In genomic region chr12:80524276-80524921, GRCm38 (mm10) we compare ENCODE assay signal across 16 mouse cellular contexts. TPM values are rescaled to one million over a fixed set of nuclear protein-coding genes. Genes with fewer than 3 reads are reported as not detected.
DNase-seq lines count a peak whose midpoint lies in the region; ATAC-seq and TF ChIP-seq lines count a peak whose summit lies in the region.
"Had no signal": no experiment of that assay in that cellular context is flagged by ENCODE, and none has a peak within 500 bp of the region (broad histone marks: within the 10 kb centered on the region; RNA-seq: fewer than 3 reads in every experiment).

No protein-coding gene starts in this region.

- ATAC-seq in hindbrain, postnatal 0 days: no peak
- no peak for ATAC-seq in hindbrain, embryonic 12.5 days (ENCODE audit: low FRiP score)
- ATAC-seq in stomach, postnatal 0 days (ENCODE audit: low FRiP score, low TSS enrichment): no peak
- ATAC-seq: liver, embryonic 12.5 days had no signal

- no peak overlapping the region for H3K27ac ChIP-seq in hindbrain, postnatal 0 days
- H3K27ac ChIP-seq in hindbrain, embryonic 12.5 days: no peak overlapping the region
- no peak overlapping the region for H3K27ac ChIP-seq in stomach, postnatal 0 days (replicated peaks)
- H3K27ac ChIP-seq: liver, embryonic 12.5 days had no signal

- no peak overlapping the region for H3K9ac ChIP-seq in hindbrain, postnatal 0 days (replicated peaks; ENCODE audit: low read length)
- no peak overlapping the region for H3K9ac ChIP-seq in hindbrain, embryonic 12.5 days
- no peak overlapping the region for H3K9ac ChIP-seq in stomach, postnatal 0 days (ENCODE audit: low read length)
- H3K9ac ChIP-seq: liver, embryonic 12.5 days had no signal

- no peak for DNase-seq in hindbrain, postnatal 0 days (ENCODE audit: low spot score)
- peak; percentile 27 for DNase-seq in retina, embryonic 14.5 days (ENCODE audit: low spot score)
- DNase-seq in retina, postnatal 1 day: no peak
- peak; percentile 79 for DNase-seq in embryo, embryonic 11 days
- no peak for DNase-seq in stomach, postnatal 0 days (ENCODE audit: low spot score)
- DNase-seq in left cerebral cortex, adult 11 months (ENCODE audit: low spot score): no peak
- no peak for DNase-seq in cerebellum, adult 11-12 months
- DNase-seq: adrenal gland, adult 2 months; gastrocnemius, postnatal 25 days; heart, postnatal 10 days; kidney, adult 9 months; thymus, postnatal 4 days had no signal

- TF ChIP-seq CTCF in hindbrain, postnatal 0 days (IDR thresholded peaks at IDR 0.05; ENCODE audit: low read depth): peak; percentile 43
- peak; percentile 22 for TF ChIP-seq CTCF in stomach, postnatal 0 days (IDR thresholded peaks at IDR 0.05; ENCODE audit: low read depth)

- WGBS in hindbrain, postnatal 0 days: 38% methylated on average over 12 of the region's 12 CpGs
- WGBS in hindbrain, embryonic 12.5 days: 27% methylated on average over 12 of the region's 12 CpGs
- 38% methylated on average over 12 of the region's 12 CpGs for WGBS in stomach, postnatal 0 days

- H3K4me3 ChIP-seq in hindbrain, postnatal 0 days (ENCODE audit: low read length): no peak overlapping the region
- H3K4me3 ChIP-seq in hindbrain, embryonic 12.5 days: no peak overlapping the region
- no peak overlapping the region for H3K4me3 ChIP-seq in stomach, postnatal 0 days (ENCODE audit: low read depth, low read length)
- H3K4me3 ChIP-seq: liver, embryonic 12.5 days had no signal

- no peaks in the 10 kb centered on the region for H3K9me3 ChIP-seq in hindbrain, postnatal 0 days (ENCODE audit: low read length)
- H3K9me3 ChIP-seq in hindbrain, embryonic 12.5 days (replicated peaks): no peaks in the 10 kb centered on the region
- H3K9me3 ChIP-seq in stomach, postnatal 0 days (ENCODE audit: control insufficient read depth, low read length): no peaks in the 10 kb centered on the region
- H3K9me3 ChIP-seq: liver, embryonic 12.5 days had no signal

- H3K4me2 ChIP-seq in hindbrain, postnatal 0 days (ENCODE audit: low read depth, low read length): no peak overlapping the region
- no peak overlapping the region for H3K4me2 ChIP-seq in hindbrain, embryonic 12.5 days (replicated peaks)
- no peak overlapping the region for H3K4me2 ChIP-seq in stomach, postnatal 0 days (replicated peaks; ENCODE audit: low read depth)
- H3K4me2 ChIP-seq: liver, embryonic 12.5 days had no signal

- TF ChIP-seq EP300 in stomach, postnatal 0 days (optimal IDR thresholded peaks at IDR 0.05): no peak

- H3K27me3 ChIP-seq in hindbrain, postnatal 0 days (ENCODE audit: insufficient read depth, low read length): no peaks in the 10 kb centered on the region
- peaks cover 14% of the 10 kb centered on the region; the same call in 1 of the 2 replicates for H3K27me3 ChIP-seq in hindbrain, embryonic 12.5 days
- H3K27me3 ChIP-seq in stomach, postnatal 0 days (ENCODE audit: control insufficient read depth, insufficient read depth, low read length): no peaks in the 10 kb centered on the region

- H3K36me3 ChIP-seq in hindbrain, postnatal 0 days (ENCODE audit: insufficient read depth, low read length): no peaks in the 10 kb centered on the region
- no peaks in the 10 kb centered on the region for H3K36me3 ChIP-seq in hindbrain, embryonic 12.5 days
- no peaks in the 10 kb centered on the region for H3K36me3 ChIP-seq in stomach, postnatal 0 days (ENCODE audit: control insufficient read depth, insufficient read depth, low read length)
- H3K36me3 ChIP-seq: liver, embryonic 12.5 days had no signal

- peaks cover 22% of the 10 kb centered on the region; the same call in 1 of the 2 replicates for H3K4me1 ChIP-seq in hindbrain, postnatal 0 days (ENCODE audit: insufficient read depth, low read length)
- H3K4me1 ChIP-seq in hindbrain, embryonic 12.5 days: peaks cover 47% of the 10 kb centered on the region
- H3K4me1 ChIP-seq in stomach, postnatal 0 days (replicated peaks; ENCODE audit: control insufficient read depth, insufficient read depth): no peaks in the 10 kb centered on the region
- H3K4me1 ChIP-seq: liver, embryonic 12.5 days had no signal

RNA-seq across cellular contexts. Expression of gene Galnt16, which starts 6.3 kb away (rescaled TPM):
- total RNA-seq in hindbrain, postnatal 0 days (2014; rRNA removed): 67.9 and 72.1 TPM in 2 replicates
- 26.5 and 28.2 TPM in 2 replicates for polyA plus RNA-seq in hindbrain, postnatal 0 days (2015; fragmentation: Nextera tagmentation; extraction: Ambion mirVana)
- polyA plus RNA-seq in hindbrain, embryonic 12.5 days (2016; fragmentation: Nextera tagmentation; extraction: Ambion mirVana): 21.1 and 22.3 TPM in 2 replicates
- polyA plus RNA-seq in stomach, postnatal 0 days (2015; fragmentation: Nextera tagmentation; extraction: Ambion mirVana): 6.1 and 6.3 TPM in 2 replicates
- total RNA-seq: CH12.LX; megakaryocyte, adult 5-6 weeks had no signal

Comparison
In these comparisons a context has a peak if more than half of its experiments do, and no peak if none do; other contexts are left out.
1. DNase-seq: peak in retina, embryonic 14.5 days (single experiment) and embryo, embryonic 11 days (single experiment); none in hindbrain, postnatal 0 days (single experiment), retina, postnatal 1 day (single experiment), stomach, postnatal 0 days (single experiment), left cerebral cortex, adult 11 months (single experiment) and cerebellum, adult 11-12 months (single experiment).